Mouse (Mus musculus): ENCODE data around the gene Zbtb21. TPM values are rescaled to one million over a fixed set of nuclear protein-coding genes. Genes with fewer than 3 reads are reported as not detected.

The Zbtb21 gene
- polyA plus RNA-seq, 1 experiment from 2014 or later: 8.4 TPM

GRCm38 (mm10) chr16:97941844-97942243, 20.6 kb downstream of the Zbtb21 start:
- H3K9ac ChIP-seq (ENCODE audit: low read length): no peak overlapping the region
- H3K4me3 ChIP-seq (ENCODE audit: control insufficient read depth in 1 of 2, insufficient read depth in 1 of 2, low read depth in 1 of 2, low read length in 2 of 2): no peak overlapping the region
- H3K36me3 ChIP-seq (ENCODE audit: control insufficient read depth, insufficient read depth, low read length): 0 out of 2 replicates have a peak, but pooled peaks cover 6% of the 10 kb centered on the region
- H3K4me2 ChIP-seq (ENCODE audit: low read length): no peak overlapping the region
- no peak for ATAC-seq (ENCODE audit: insufficient number of reproducible peaks, insufficient read depth, low FRiP score, low read depth)
- no peaks in the 10 kb centered on the region for H3K4me1 ChIP-seq (ENCODE audit: control insufficient read depth in 2 of 2, insufficient read depth in 2 of 2, low read length in 2 of 2)
- no peak overlapping the region for H3K27ac ChIP-seq (replicated peaks in 1 of 2; ENCODE audit: control insufficient read depth in 1 of 2, insufficient read depth in 1 of 2, low read depth in 2 of 2, low read length in 2 of 2)
- no peaks in the 10 kb centered on the region for H3K9me3 ChIP-seq (ENCODE audit: control insufficient read depth, low read length)
- H3K27me3 ChIP-seq (ENCODE audit: control insufficient read depth, insufficient read depth, low read length): no peaks in the 10 kb centered on the region

DNA sequence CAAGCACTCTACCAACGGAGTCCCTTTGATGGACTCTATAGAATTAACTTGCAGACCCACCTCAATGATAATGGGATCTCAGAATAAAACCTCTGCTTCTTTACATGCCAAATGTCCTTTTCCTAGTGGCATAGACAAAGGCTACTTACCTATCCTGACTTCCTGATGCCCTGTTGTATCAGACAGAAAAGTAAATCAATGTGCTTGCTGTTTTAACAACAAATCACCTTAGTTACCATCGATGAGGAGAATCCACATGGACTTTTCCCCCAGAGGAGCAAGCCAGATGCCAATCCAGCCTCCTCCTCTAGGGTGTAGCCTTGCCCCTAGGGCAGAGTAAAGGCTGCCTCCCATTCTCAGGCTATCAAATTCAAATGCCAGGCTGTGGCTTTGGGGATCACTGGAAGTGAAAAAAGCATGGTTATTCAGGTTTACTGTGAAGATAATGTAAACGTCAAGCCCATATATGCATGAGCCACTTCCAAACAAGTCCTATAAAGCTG, 21.9 kb downstream of the Zbtb21 start:
- Histone ChIP-seq H3K9me3 (ENCODE audit: control insufficient read depth, low read length) (no peaks in the 10 kb centered on the region), H3K27me3 (ENCODE audit: control insufficient read depth, insufficient read depth, low read length) (no peaks in the 10 kb centered on the region), H3K4me3 (ENCODE audit: control insufficient read depth in 1 of 2, insufficient read depth in 1 of 2, low read depth in 1 of 2, low read length in 2 of 2) (no peak overlapping the region), H3K27ac (replicated peaks in 1 of 2; ENCODE audit: control insufficient read depth in 1 of 2, insufficient read depth in 1 of 2, low read depth in 2 of 2, low read length in 2 of 2) (no peak overlapping the region), H3K4me1 (ENCODE audit: control insufficient read depth in 2 of 2, insufficient read depth in 2 of 2, low read length in 2 of 2) (no peaks in the 10 kb centered on the region), H3K9ac (ENCODE audit: low read length) (no peak overlapping the region), H3K4me2 (ENCODE audit: low read length) (no peak overlapping the region), H3K36me3 (ENCODE audit: control insufficient read depth, insufficient read depth, low read length) (0 out of 2 replicates have a peak, but pooled peaks cover 4% of the 10 kb centered on the region)
- ATAC-seq (ENCODE audit: insufficient number of reproducible peaks, insufficient read depth, low FRiP score, low read depth): no peak
- 89% methylated on average over 3 of the region's 3 CpGs for WGBS

DNA sequence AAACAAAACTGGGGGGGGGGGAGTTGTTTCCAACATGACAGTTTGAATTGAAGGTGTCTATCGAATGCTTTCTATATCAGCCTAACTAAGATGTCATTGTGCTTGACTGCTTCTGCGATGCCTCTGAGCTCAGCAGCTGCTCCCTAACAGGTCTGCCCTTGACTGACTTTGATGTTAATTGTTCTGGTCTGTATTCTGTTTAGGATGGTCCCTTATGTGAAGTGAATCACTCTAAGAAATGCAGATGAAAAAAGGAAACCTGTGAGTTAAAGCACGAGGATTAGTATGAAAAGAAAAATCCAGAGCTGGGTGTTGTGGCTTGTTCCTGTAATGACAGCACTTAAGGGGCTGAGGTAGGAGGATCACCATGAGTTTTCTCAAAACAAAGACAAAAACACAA, 26.6 kb downstream of the Zbtb21 start:
- no peaks in the 10 kb centered on the region for H3K9me3 ChIP-seq (ENCODE audit: control insufficient read depth, low read length)
- 79% methylated on average over 3 of the region's 3 CpGs for WGBS
- no peak overlapping the region for H3K27ac ChIP-seq (replicated peaks in 1 of 2; ENCODE audit: control insufficient read depth in 1 of 2, insufficient read depth in 1 of 2, low read depth in 2 of 2, low read length in 2 of 2)

DNA sequence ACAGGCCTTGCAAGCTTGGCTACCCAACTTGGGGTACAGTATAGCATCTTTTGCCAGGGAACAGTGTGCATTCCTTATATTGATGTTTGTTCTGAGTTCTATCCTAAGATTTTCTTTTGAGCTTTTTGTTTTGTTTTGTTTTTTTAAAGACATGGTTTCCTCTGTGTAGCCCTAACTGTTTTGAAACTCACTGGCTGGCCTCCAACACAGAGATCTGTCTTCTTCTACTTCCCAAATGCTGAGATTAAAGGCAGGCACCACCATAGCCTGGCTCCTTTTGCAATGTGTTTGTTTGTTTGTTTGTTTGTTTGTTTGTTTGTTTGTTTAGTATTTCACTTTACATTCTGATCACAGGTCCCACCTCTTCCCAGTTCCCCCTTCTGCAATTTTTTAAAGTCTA, 32.2 kb downstream of the Zbtb21 start:
- no peaks in the 10 kb centered on the region for H3K9me3 ChIP-seq (ENCODE audit: control insufficient read depth, low read length)
- H3K27me3 ChIP-seq (ENCODE audit: control insufficient read depth, insufficient read depth, low read length): no peaks in the 10 kb centered on the region; the same call in 1 of the 2 replicates
- H3K36me3 ChIP-seq (ENCODE audit: control insufficient read depth, insufficient read depth, low read length): no peaks in the 10 kb centered on the region
- no peak overlapping the region for H3K27ac ChIP-seq (replicated peaks in 1 of 2; ENCODE audit: control insufficient read depth in 1 of 2, insufficient read depth in 1 of 2, low read depth in 2 of 2, low read length in 2 of 2)
- H3K9ac ChIP-seq (ENCODE audit: low read length): no peak overlapping the region
- H3K4me1 ChIP-seq (ENCODE audit: control insufficient read depth in 2 of 2, insufficient read depth in 2 of 2, low read length in 2 of 2): no peaks in the 10 kb centered on the region; a peak in 1 of 4 replicates
- no peak for ATAC-seq (ENCODE audit: insufficient number of reproducible peaks, insufficient read depth, low FRiP score, low read depth)
- no peak overlapping the region for H3K4me3 ChIP-seq (ENCODE audit: control insufficient read depth in 1 of 2, insufficient read depth in 1 of 2, low read depth in 1 of 2, low read length in 2 of 2)
- H3K4me2 ChIP-seq (ENCODE audit: low read length): no peak overlapping the region

More for the DNA sequence above, 26.6 kb downstream of the Zbtb21 start:
- no peak overlapping the region for H3K4me2 ChIP-seq (ENCODE audit: low read length)
- H3K9ac ChIP-seq (ENCODE audit: low read length): no peak overlapping the region
- no peaks in the 10 kb centered on the region for H3K36me3 ChIP-seq (ENCODE audit: control insufficient read depth, insufficient read depth, low read length)
- H3K4me1 ChIP-seq (ENCODE audit: control insufficient read depth in 2 of 2, insufficient read depth in 2 of 2, low read length in 2 of 2): no peaks in the 10 kb centered on the region; a peak in 1 of 4 replicates
- H3K4me3 ChIP-seq (ENCODE audit: control insufficient read depth in 1 of 2, insufficient read depth in 1 of 2, low read depth in 1 of 2, low read length in 2 of 2): no peak overlapping the region
- no peak for ATAC-seq (ENCODE audit: insufficient number of reproducible peaks, insufficient read depth, low FRiP score, low read depth)
- no peaks in the 10 kb centered on the region; the same call in 1 of the 2 replicates for H3K27me3 ChIP-seq (ENCODE audit: control insufficient read depth, insufficient read depth, low read length)

DNA sequence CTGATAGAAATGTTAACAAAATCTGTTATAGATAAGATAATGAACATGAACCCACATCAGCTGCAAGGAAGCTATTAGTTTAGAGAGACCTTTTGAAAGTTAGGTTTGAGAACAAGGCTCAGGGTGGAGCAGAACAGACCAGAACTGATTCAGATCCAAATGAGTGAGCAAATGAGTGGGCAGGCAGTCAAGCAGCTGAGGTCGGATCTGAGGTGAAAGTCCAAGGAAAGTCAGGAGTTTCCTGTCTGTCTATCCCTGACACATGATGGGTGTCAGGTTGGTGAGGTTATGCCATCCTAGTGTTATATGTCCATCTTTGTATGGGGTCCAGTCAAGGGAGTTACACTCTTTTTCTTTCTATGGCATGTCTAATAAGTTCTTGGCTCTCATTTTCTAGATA, 32.9 kb downstream of the Zbtb21 start:
- Histone ChIP-seq H3K9ac (ENCODE audit: low read length) (no peak overlapping the region), H3K27ac (replicated peaks in 1 of 2; ENCODE audit: control insufficient read depth in 1 of 2, insufficient read depth in 1 of 2, low read depth in 2 of 2, low read length in 2 of 2) (no peak overlapping the region), H3K4me3 (ENCODE audit: control insufficient read depth in 1 of 2, insufficient read depth in 1 of 2, low read depth in 1 of 2, low read length in 2 of 2) (no peak overlapping the region), H3K9me3 (ENCODE audit: control insufficient read depth, low read length) (no peaks in the 10 kb centered on the region), H3K27me3 (ENCODE audit: control insufficient read depth, insufficient read depth, low read length) (no peaks in the 10 kb centered on the region; the same call in 1 of the 2 replicates), H3K4me1 (ENCODE audit: control insufficient read depth in 2 of 2, insufficient read depth in 2 of 2, low read length in 2 of 2) (no peaks in the 10 kb centered on the region; a peak in 1 of 4 replicates), H3K36me3 (ENCODE audit: control insufficient read depth, insufficient read depth, low read length) (no peaks in the 10 kb centered on the region), H3K4me2 (ENCODE audit: low read length) (no peak overlapping the region)
- no peak for ATAC-seq (ENCODE audit: insufficient number of reproducible peaks, insufficient read depth, low FRiP score, low read depth)
- WGBS: 64% methylated on average over 1 of the region's 1 CpGs

DNA sequence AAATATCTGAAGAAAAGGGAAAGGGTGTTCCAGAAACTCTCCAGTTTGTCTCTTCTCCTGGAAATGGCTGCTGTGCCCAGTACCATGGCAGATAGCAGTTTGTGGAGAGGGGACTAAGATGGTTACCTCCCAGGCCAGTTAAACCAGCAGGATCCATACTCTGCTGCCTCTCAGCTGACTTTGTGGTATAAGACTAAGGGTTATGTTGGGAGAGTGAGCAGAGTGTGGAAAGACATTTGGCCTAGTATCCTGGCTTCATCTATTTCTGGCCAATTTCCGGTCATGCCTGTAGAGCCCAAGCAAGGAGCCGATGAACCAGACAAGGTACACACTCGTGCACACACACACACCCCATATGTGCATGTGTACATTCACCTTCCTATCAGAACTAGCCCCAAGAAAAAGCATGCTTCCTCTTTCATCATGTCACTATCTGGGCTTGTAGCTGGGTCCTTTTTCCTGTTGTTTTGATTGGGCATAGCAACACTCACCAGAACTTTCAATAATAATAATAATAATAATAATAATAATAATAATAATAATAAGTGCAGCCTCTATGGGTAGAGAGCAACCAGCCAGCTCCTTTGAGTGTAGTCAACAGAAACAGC, 35.0 kb downstream of the Zbtb21 start:
- no peaks in the 10 kb centered on the region for H3K36me3 ChIP-seq (ENCODE audit: control insufficient read depth, insufficient read depth, low read length)
- no peak overlapping the region for H3K27ac ChIP-seq (replicated peaks in 1 of 2; ENCODE audit: control insufficient read depth in 1 of 2, insufficient read depth in 1 of 2, low read depth in 2 of 2, low read length in 2 of 2)
- H3K9ac ChIP-seq (ENCODE audit: low read length): no peak overlapping the region
- H3K27me3 ChIP-seq (ENCODE audit: control insufficient read depth, insufficient read depth, low read length): no peaks in the 10 kb centered on the region
- no peak overlapping the region for H3K4me3 ChIP-seq (ENCODE audit: control insufficient read depth in 1 of 2, insufficient read depth in 1 of 2, low read depth in 1 of 2, low read length in 2 of 2)
- peaks cover 0 to 5% of the 10 kb centered on the region in 2 experiments; a peak in 2 of 4 replicates for H3K4me1 ChIP-seq (ENCODE audit: control insufficient read depth in 2 of 2, insufficient read depth in 2 of 2, low read length in 2 of 2)
- no peak overlapping the region for H3K4me2 ChIP-seq (ENCODE audit: low read length)
- 73% methylated on average over 3 of the region's 3 CpGs for WGBS
- H3K9me3 ChIP-seq (ENCODE audit: control insufficient read depth, low read length): no peaks in the 10 kb centered on the region
- ATAC-seq (ENCODE audit: insufficient number of reproducible peaks, insufficient read depth, low FRiP score, low read depth): no peak

GRCm38 (mm10) chr16:97926381-97926780, 36.0 kb downstream of the Zbtb21 start:
- Histone ChIP-seq H3K4me3 (ENCODE audit: control insufficient read depth in 1 of 2, insufficient read depth in 1 of 2, low read depth in 1 of 2, low read length in 2 of 2) (no peak overlapping the region), H3K9ac (ENCODE audit: low read length) (no peak overlapping the region), H3K4me2 (ENCODE audit: low read length) (no peak overlapping the region), H3K27ac (replicated peaks in 1 of 2; ENCODE audit: control insufficient read depth in 1 of 2, insufficient read depth in 1 of 2, low read depth in 2 of 2, low read length in 2 of 2) (no peak overlapping the region), H3K4me1 (ENCODE audit: control insufficient read depth in 2 of 2, insufficient read depth in 2 of 2, low read length in 2 of 2) (peaks cover 0 to 8% of the 10 kb centered on the region in 2 experiments), H3K36me3 (ENCODE audit: control insufficient read depth, insufficient read depth, low read length) (no peaks in the 10 kb centered on the region), H3K9me3 (ENCODE audit: control insufficient read depth, low read length) (no peaks in the 10 kb centered on the region), H3K27me3 (ENCODE audit: control insufficient read depth, insufficient read depth, low read length) (no peaks in the 10 kb centered on the region)
- 70% methylated on average over 9 of the region's 9 CpGs for WGBS
- ATAC-seq (ENCODE audit: insufficient number of reproducible peaks, insufficient read depth, low FRiP score, low read depth): no peak

GRCm38 (mm10) chr16:97925760-97926159, 36.7 kb downstream of the Zbtb21 start:
- Histone ChIP-seq H3K9ac (ENCODE audit: low read length) (no peak overlapping the region), H3K27me3 (ENCODE audit: control insufficient read depth, insufficient read depth, low read length) (no peaks in the 10 kb centered on the region), H3K4me3 (ENCODE audit: control insufficient read depth in 1 of 2, insufficient read depth in 1 of 2, low read depth in 1 of 2, low read length in 2 of 2) (no peak overlapping the region), H3K4me2 (ENCODE audit: low read length) (no peak overlapping the region), H3K4me1 (ENCODE audit: control insufficient read depth in 2 of 2, insufficient read depth in 2 of 2, low read length in 2 of 2) (peaks cover 2 to 14% of the 10 kb centered on the region in 2 experiments), H3K36me3 (ENCODE audit: control insufficient read depth, insufficient read depth, low read length) (no peaks in the 10 kb centered on the region), H3K27ac (replicated peaks in 1 of 2; ENCODE audit: control insufficient read depth in 1 of 2, insufficient read depth in 1 of 2, low read depth in 2 of 2, low read length in 2 of 2) (no peak overlapping the region), H3K9me3 (ENCODE audit: control insufficient read depth, low read length) (no peaks in the 10 kb centered on the region)
- no peak for ATAC-seq (ENCODE audit: insufficient number of reproducible peaks, insufficient read depth, low FRiP score, low read depth)
- 67% methylated on average over 2 of the region's 2 CpGs for WGBS

All from heart, embryonic 14.5 days (tissue).